Mouse (Mus musculus): ENCODE results near the gene Rnf186. TPM values are rescaled to one million over a fixed set of nuclear protein-coding genes. Genes with fewer than 3 reads are reported as not detected.

Rnf186 gene
- total RNA-seq (2023): not detected

GRCm38 (mm10) chr4:138966866-138967265 is at the start of gene Rnf186:
Gene Rnf186 (plus strand): TSS chr4:138967112.

DNA sequence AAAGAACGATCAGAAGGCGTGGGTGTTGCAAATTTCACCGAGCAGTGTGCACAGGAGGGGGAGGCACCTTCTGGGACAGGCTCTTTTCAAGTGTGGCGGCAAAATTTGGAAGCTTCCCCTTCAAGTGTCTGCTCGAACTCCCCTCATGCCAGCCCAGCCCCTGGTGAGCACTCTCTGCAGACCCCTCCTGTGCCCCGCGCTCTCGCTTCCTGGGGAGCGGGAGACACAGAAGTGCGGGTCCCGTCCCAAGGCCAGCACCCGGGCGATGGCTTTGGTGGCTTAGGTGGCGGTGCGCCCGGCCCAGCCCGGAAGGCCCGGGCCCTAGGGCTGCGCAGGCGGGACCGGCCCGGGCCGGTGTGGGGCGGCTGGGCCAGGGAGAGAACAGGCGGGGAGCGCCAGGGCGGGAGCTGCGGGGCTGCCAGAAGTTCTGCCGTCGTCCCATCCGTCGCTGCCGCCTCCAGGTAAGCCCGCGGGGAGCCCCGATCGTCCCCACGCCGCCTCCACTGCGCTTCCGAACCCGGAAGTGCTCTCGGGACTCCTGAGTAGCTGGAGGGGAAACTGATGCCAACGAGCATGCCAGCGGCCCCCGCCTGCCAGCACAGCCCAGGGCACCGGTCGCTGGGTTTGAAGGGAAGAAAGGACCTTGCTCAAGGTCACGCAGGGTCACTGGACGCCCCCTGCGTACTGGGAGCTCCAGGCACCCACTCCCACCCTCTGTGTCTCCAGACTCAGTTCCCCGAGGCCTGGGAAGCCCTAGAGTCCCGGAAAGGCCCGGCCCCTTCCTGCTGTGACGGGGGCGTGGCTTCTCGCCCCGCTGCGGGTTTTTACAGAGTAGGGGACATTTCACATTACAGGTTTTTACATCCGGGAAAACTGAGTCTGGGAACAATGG is 6.2 kb downstream of the Rnf186 start, which contains the start of gene Tmco4:
TSS of gene Tmco4 (plus strand) at position 62 of the 892 bp plus-strand sequence.

Other genes starting within 250 kb of the Rnf186 start
- gene Pla2g2c, start 242.3 kb upstream of the Rnf186 start, total RNA-seq (2023): not detected
- gene Ubxn10, start 229.9 kb upstream of the Rnf186 start, total RNA-seq (2023): not detected
- not detected for gene Pla2g2f, start 209.5 kb upstream of the Rnf186 start, total RNA-seq (2023)
- gene Pla2g2d, start 191.4 kb upstream of the Rnf186 start, total RNA-seq (2023): 0.47 TPM
- not detected for gene Pla2g5, start 103.6 kb upstream of the Rnf186 start, total RNA-seq (2023)
- not detected for gene Gm13030, start 93.1 kb upstream of the Rnf186 start, total RNA-seq (2023)
- not detected for gene Pla2g2e, start 89.2 kb upstream of the Rnf186 start, total RNA-seq (2023)
- 7.4 TPM for gene Otud3, start 53.2 kb upstream of the Rnf186 start, total RNA-seq (2023)
- 44.3 TPM for gene Tmco4, start 5.8 kb downstream of the Rnf186 start, total RNA-seq (2023)
- gene Htr6, start 108.5 kb downstream of the Rnf186 start, total RNA-seq (2023): not detected
- gene Nbl1, start 125.9 kb downstream of the Rnf186 start, total RNA-seq (2023): 0.41 TPM
- 95.6 TPM for gene Minos1, start 164.0 kb downstream of the Rnf186 start, total RNA-seq (2023)
- gene Capzb, start 225.8 kb downstream of the Rnf186 start, total RNA-seq (2023): 347 TPM

Data from CD4-positive naive resting alpha-beta T cell, adult 76 days (primary cell).